Mouse (Mus musculus) liver, postnatal 0 days (tissue): Measurements from ENCODE around the gene Dnm3. TPM values are rescaled to one million over a fixed set of nuclear protein-coding genes. Genes with fewer than 3 reads are reported as not detected.
A peak's percentile ranks its signal among the peaks of the same experiment; 100 is the strongest.

Source experiments
- ATAC-seq: fragments of 200-750 bp; cut with Nextera tagmentation; 2 replicates; pipeline ENCODE4 v1.8.0; 2017; ENCODE audit warnings: mild to moderate bottlenecking, moderate library complexity
- DNase-seq: peaks from one replicate; pipeline ENCODE4 v3.0.0-alpha.2; 2016
- H3K27ac ChIP-seq: fragments of 300-500 bp; sonication (generic); 2 replicates; pipeline ENCODE4 v1.5.1; 2014; ENCODE audit warnings: antibody characterized with exemption, moderate library complexity, mild to moderate bottlenecking, low read depth
- H3K27me3 ChIP-seq: fragments of 300-500 bp; sonication (generic); 2 replicates; pipeline ENCODE4 v1.6.1; 2014; ENCODE audit warnings: low read length, control low read depth, mixed read lengths; ENCODE audit not compliant: insufficient read depth
- H3K36me3 ChIP-seq: fragments of 300-500 bp; sonication (generic); replicated peaks from 2 replicates; pipeline ENCODE4 v1.6.1; 2014; ENCODE audit warnings: mild to moderate bottlenecking, control low read depth, low read length, moderate library complexity, mixed read lengths; ENCODE audit not compliant: insufficient read depth
- H3K4me1 ChIP-seq: fragments of 300-500 bp; sonication (generic); 2 replicates; pipeline ENCODE4 v1.6.1; 2014; ENCODE audit warnings: antibody characterized with exemption, mild to moderate bottlenecking, control low read depth; ENCODE audit not compliant: insufficient read depth
- H3K4me2 ChIP-seq: fragments of 300-500 bp; sonication (generic); 2 replicates; pipeline ENCODE4 v1.6.1; 2014; ENCODE audit warnings: low read depth, mild to moderate bottlenecking, low read length, moderate library complexity, mixed read lengths
- H3K4me3 ChIP-seq: fragments of 300-500 bp; sonication (generic); 2 replicates; pipeline ENCODE4 v1.5.1; 2014; ENCODE audit warnings: low read depth, low read length
- H3K9ac ChIP-seq: fragments of 300-500 bp; sonication (generic); replicated peaks from 2 replicates; pipeline ENCODE4 v1.6.1; 2014; ENCODE audit warnings: mild to moderate bottlenecking, moderate library complexity
- H3K9me3 ChIP-seq: fragments of 300-500 bp; sonication (generic); 2 replicates; pipeline ENCODE4 v1.6.1; 2016; ENCODE audit warnings: mild to moderate bottlenecking, control low read depth, low read length, mixed read lengths
- CTCF ChIP-seq: sonication (generic); IDR thresholded peaks from 2 replicates; pipeline ENCODE4 v1.5.1; 2016; ENCODE audit warnings: antibody characterized with exemption, low read depth
- EP300 ChIP-seq: IDR thresholded peaks from 2 replicates; pipeline ENCODE4 v1.6.1; 2016; ENCODE audit warnings: antibody characterized with exemption, low read depth, mild to moderate bottlenecking
- WGBS: fragments of 180-500 bp; shearing (Covaris S2); extraction: QIAGEN DNeasy Blood & Tissue Kit; methylation state at CpG from one replicate; pipeline ENCODE4 v1.1.7; 2014; ENCODE audit not compliant: insufficient replicate concordance; 5-methylcytosine and 5-hydroxymethylcytosine counted together
- polyA plus RNA-seq: library from polyadenylated mRNA; unstranded; fragments of >200 nt; fragmentation: Nextera tagmentation; extraction: Ambion mirVana; gene quantifications from 2 replicates; pipeline ENCODE4 v1.2.1, GENCODE M21; 2015

Gene Dnm3
- polyA plus RNA-seq, 1 experiment from 2014 or later, result 0.14 TPM

DNA sequence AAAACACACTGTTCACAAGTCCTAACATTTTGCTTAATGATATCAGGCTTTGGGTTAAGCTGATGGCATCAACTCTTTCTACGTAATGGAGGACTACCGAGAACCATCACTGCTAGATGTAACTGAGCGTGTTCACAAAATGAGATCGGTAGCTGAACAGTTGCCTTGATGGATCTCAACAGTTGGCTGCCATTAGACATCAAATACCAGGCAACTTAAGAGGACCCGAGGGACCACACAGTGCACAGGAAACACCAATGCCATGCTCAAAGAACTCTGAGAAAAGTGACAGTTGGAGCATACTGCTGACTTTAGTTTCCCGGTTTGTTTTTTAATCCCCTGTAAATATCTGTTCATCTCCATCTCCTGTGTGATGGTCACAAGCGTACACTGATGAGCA is 397.8 kb downstream of the Dnm3 start:
- H3K4me3 ChIP-seq, result no peak overlapping the region
- H3K4me1 ChIP-seq, result no peaks in the 10 kb centered on the region
- H3K9me3 ChIP-seq, result no peaks in the 10 kb centered on the region
- no peaks in the 10 kb centered on the region for H3K36me3 ChIP-seq
- TF ChIP-seq EP300 (no peak), CTCF (no peak)
- H3K9ac ChIP-seq, result no peak overlapping the region
- DNase-seq (no peak), ATAC-seq (no peak)
- H3K27ac ChIP-seq, result no peak overlapping the region
- 85% methylated on average over 7 of the region's 7 CpGs for WGBS
- H3K4me2 ChIP-seq, result no peak overlapping the region
- no peaks in the 10 kb centered on the region for H3K27me3 ChIP-seq

DNA sequence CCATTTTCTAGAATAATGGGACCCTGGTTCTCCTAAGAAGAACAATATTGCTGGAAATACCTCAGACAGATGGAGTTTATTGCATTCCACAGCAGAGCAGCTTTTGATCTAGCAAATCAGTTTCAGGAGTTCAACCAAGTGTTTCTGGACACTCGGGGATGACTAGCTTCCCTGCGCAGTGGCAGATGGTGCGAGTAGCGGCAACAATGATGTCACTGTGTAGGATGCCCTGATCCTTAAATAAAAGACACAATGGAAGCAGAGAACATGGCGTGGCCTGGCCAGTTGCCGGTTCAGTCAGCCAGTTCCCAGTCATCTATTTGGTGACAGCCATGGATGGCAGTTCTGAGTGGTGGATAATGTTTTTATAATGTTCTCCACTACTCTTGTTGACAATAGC is 400.4 kb downstream of the Dnm3 start:
- H3K27me3 ChIP-seq, result no peaks in the 10 kb centered on the region
- H3K27ac ChIP-seq, result no peak overlapping the region
- no peak for ATAC-seq
- TF ChIP-seq EP300, result no peak
- no peak for TF ChIP-seq CTCF
- no peak overlapping the region for H3K4me3 ChIP-seq
- no peak for DNase-seq
- no peaks in the 10 kb centered on the region for H3K36me3 ChIP-seq
- no peaks in the 10 kb centered on the region for H3K4me1 ChIP-seq
- no peak overlapping the region for H3K4me2 ChIP-seq
- WGBS, result 83% methylated on average over 6 of the region's 6 CpGs
- no peak overlapping the region for H3K9ac ChIP-seq
- H3K9me3 ChIP-seq, result no peaks in the 10 kb centered on the region

DNA sequence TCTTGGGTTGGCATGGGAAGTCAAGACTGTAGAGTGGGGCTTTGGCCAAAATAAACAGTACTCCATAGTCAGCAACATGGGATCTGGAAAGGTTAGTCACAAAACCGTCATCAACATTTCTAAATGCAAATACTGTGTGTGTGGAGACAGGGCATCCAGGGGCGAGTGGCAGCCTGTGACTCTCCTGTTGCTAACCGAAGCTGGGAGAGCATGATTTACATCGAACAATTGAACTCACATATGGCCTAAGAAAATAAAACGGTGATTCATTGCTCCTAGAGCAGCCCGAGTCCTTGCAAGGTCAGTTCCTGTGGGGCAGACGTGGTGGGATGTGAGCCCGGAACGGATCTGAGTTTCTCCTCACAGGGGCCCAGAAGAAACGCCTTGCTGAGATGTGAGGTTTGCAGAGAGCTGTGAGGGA is 401.2 kb downstream of the Dnm3 start:
- no peaks in the 10 kb centered on the region for H3K36me3 ChIP-seq
- no peak overlapping the region for H3K27ac ChIP-seq
- H3K4me1 ChIP-seq, result no peaks in the 10 kb centered on the region
- no peak overlapping the region for H3K9ac ChIP-seq
- ATAC-seq (no peak), DNase-seq (no peak)
- 52% methylated on average over 10 of the region's 10 CpGs for WGBS
- no peaks in the 10 kb centered on the region for H3K27me3 ChIP-seq
- no peak overlapping the region for H3K4me3 ChIP-seq
- H3K4me2 ChIP-seq, result no peak overlapping the region
- TF ChIP-seq CTCF, result no peak
- no peak for TF ChIP-seq EP300
- no peaks in the 10 kb centered on the region for H3K9me3 ChIP-seq

DNA sequence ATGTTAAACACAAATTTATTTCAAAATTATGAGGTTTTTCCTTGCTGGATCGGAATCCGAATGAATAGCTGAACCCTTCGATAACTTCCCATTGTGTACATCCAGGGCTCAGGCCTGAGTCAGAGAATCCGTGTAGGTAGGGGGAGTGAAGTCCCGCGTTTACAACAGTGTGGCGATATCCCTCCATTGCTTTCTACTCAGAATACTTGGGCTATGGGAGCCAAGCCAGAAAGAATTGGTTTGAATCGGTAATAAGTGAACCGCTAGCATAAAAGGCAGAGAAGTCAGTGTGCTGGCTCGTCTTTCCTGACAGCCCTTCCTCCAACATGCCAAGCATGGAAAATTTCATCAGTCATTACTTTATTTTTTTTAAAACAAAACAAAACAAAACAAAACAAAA is 402.0 kb downstream of the Dnm3 start:
- TF ChIP-seq EP300 (no peak), CTCF (no peak)
- no peaks in the 10 kb centered on the region for H3K36me3 ChIP-seq
- ATAC-seq (no peak), DNase-seq (no peak)
- no peak overlapping the region for H3K9ac ChIP-seq
- H3K9me3 ChIP-seq, result no peaks in the 10 kb centered on the region
- H3K4me2 ChIP-seq, result no peak overlapping the region
- no peak overlapping the region for H3K4me3 ChIP-seq
- H3K4me1 ChIP-seq, result no peaks in the 10 kb centered on the region
- no peaks in the 10 kb centered on the region for H3K27me3 ChIP-seq
- no peak overlapping the region for H3K27ac ChIP-seq
- WGBS, result 84% methylated on average over 10 of the region's 10 CpGs

DNA sequence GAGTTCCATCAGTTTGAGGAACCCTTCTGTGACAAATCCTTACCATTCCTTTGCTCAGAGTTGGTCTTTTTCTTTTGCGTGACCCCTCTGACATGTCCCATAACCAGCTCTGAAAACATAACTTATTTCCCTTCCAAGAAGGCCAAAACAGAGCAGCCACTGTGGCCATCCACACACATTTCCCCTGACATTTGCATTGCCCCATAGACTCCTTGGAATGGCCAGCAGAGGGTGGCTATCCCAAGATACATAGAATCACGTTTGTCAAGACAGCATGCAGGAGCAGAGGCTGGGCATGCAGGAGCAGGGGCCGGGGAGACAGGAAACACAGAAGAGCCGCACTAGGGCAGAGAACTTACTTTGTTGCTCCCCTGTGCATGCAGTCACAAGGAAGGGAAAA is 402.4 kb downstream of the Dnm3 start:
- Histone ChIP-seq H3K4me1 (no peaks in the 10 kb centered on the region), H3K9me3 (no peaks in the 10 kb centered on the region), H3K4me2 (no peak overlapping the region), H3K4me3 (no peak overlapping the region), H3K36me3 (no peaks in the 10 kb centered on the region), H3K27ac (no peak overlapping the region), H3K27me3 (no peaks in the 10 kb centered on the region), H3K9ac (no peak overlapping the region)
- 70% methylated on average over 4 of the region's 4 CpGs for WGBS
- ATAC-seq (no peak), DNase-seq (no peak)
- TF ChIP-seq CTCF (0 out of 2 replicates have a peak, but pooled peaks have one; percentile 16), EP300 (no peak)

DNA sequence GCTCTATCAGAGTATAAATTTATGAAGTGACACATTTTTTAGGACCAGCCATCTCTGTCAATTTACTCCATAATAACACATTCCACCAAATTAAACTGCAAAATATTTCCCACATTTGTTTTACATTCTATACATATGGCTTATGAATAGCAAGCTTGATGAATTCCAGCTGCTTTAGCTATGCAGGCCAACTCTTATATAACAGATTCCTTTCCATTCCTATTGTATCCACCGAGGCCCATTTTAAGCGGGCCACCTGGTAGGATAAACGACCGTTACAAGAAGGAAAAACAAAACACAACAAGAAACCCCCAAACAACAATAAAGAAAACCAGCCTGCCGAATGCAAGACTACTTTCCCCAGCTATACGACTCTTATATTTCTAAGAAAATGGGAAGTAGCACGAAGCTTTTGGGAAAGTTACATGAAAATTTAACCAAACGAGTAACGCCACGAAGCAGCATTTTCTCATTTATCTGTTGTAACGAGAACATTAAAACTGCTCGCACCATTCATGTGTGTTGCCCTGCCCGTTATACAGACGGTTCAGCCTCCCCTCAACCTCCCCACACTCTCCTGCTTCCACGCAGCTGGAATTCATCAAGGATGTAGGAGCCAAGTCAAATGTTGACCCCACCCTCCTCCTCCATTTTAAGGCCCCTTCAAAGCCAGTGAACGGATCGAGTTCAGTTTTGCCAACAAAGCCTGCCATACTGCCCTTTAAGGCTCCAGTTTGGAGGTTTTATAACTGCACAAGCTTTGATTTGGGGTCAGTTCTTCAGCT is 403.0 kb downstream of the Dnm3 start:
- DNase-seq (no peak), ATAC-seq (no peak)
- no peaks in the 10 kb centered on the region for H3K36me3 ChIP-seq
- no peak overlapping the region for H3K27ac ChIP-seq
- TF ChIP-seq CTCF (no peak), EP300 (no peak)
- H3K9me3 ChIP-seq, result no peaks in the 10 kb centered on the region
- H3K4me2 ChIP-seq, result no peak overlapping the region
- H3K9ac ChIP-seq, result no peak overlapping the region
- no peaks in the 10 kb centered on the region for H3K4me1 ChIP-seq
- H3K27me3 ChIP-seq, result no peaks in the 10 kb centered on the region
- 76% methylated on average over 17 of the region's 17 CpGs for WGBS
- no peak overlapping the region for H3K4me3 ChIP-seq
